Mouse (Mus musculus) bone marrow macrophage, adult 2 months (primary cell): ENCODE measurements around the gene Olfr1054.

Experiments used
- CTCF ChIP-seq: IDR thresholded peaks from 2 replicates; pipeline ENCODE4 v1.5.1; 2012; ENCODE audit warnings: low read depth, mild to moderate bottlenecking, low read length, moderate library complexity
- POLR2A ChIP-seq: IDR thresholded peaks from 2 replicates; pipeline ENCODE4 v1.6.1; 2012; ENCODE audit warnings: mild to moderate bottlenecking, low read depth, low read length, borderline replicate concordance

GRCm38 (mm10) chr2:86362369-86362768 lies 27.1 kb upstream of the Olfr1054 start, which contains the start of gene Olfr1056:
- TF ChIP-seq POLR2A (no peak), CTCF (no peak)
